Mouse (Mus musculus) layer of hippocampus, adult 8-10 months (tissue): ENCODE measurements around the gene Amhr2. TPM values are rescaled to one million over a fixed set of nuclear protein-coding genes. Genes with fewer than 3 reads are reported as not detected.

Experiments used
- DNase-seq, 2 experiments: peaks; one replicate each; pipeline ENCODE4 v3.0.0; 2022; ENCODE audit warnings: low spot score in 2 of 2
- total RNA-seq, 4 experiments: library from RNA; stranded (reverse); gene quantifications; 2 replicates each; pipeline ENCODE4 v1.2.4; 2022

Gene Amhr2
- total RNA-seq, 4 experiments from 2014 or later = 0.40 to 2.0 (median 1.1) TPM

DNA sequence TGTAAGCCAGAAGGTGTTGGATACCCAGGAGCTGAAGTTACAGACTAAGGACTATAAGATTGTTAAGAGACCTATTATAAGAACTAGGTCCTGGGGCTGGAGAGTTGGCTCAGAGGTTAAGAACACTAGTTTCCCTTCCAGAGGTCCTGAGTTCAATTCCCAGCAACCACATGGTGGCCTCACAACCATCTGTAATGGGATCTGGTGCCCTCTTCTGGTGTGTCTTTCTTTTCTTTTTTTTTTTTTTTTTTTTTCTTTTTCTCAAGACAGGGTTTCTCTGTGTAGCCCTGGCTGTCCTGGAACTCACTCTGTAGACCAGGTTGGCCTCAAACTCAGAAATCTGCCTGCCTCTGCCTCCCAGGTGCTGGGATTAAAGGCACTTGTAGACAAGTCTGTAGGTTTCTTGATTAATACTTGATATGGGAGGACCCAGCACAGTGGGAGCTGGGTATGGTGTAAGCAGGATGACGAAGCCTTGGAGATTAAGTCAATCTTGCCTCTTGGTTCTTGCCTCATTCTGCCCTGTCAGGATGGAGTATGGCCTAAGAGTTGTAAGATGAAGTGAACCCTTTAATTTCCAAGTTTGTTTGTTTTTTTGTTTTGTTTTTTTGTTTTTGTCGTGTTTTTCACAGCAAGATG is 21.4 kb upstream of the Amhr2 start:
- DNase-seq = no peak

DNA sequence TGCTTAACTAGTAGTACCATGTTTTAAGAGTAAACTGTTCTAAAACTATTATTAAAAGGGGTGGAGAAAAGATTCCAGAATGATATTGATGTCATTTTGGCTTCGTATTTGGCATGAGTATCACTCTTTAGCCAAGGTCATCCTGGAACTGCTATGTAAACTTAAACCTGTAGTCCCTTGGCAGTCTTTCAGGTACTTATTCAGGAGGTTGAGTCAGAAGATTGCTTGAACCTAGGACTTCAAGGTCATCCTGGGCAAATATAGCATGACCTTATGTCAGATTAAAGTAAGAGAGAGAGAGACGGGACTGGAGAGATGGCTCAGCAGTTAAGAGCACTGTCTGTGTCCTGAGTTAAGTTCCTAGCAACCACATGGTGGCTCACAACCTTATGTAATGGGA is 20.5 kb upstream of the Amhr2 start:
- no peak for DNase-seq

DNA sequence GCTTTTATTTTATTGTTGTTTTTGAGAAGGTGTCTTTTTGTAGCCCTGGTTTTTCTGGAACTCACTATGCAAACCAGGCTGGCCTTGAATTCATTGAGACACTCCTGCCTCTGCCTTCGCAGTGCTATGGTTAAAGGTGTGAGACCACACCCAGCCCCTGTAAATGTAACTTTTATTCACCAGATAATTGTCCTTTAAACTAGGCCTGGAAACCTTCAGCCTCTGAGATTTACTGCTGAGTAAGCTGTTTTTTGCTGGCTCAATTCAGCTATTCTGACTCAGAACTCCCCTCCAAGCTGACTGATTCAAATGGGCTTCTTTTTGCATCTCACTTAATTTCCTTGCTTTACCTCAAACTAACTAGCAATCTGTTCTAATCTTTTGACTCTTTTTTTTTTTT is 18.2 kb upstream of the Amhr2 start:
- DNase-seq = no peak

DNA sequence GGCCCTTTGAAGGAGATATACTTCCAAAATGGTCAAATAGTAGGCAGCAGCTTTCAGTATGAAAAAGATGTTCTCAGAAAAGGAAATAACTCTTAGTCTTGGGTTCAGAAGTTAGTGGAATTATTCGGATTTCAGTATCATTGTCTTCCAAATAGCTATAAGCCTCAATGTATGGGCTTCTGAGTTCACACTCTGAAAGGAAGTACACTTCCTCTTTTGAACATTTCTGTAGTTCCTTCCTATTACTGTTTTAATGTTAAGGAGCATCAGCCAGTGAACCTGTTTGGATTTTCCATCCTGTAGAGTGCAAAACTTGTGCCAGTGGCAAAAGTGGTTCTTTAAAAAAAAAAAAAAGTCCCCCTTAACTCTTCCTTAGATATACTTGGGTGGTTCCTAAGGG is 13.1 kb upstream of the Amhr2 start:
- DNase-seq = no peak

DNA sequence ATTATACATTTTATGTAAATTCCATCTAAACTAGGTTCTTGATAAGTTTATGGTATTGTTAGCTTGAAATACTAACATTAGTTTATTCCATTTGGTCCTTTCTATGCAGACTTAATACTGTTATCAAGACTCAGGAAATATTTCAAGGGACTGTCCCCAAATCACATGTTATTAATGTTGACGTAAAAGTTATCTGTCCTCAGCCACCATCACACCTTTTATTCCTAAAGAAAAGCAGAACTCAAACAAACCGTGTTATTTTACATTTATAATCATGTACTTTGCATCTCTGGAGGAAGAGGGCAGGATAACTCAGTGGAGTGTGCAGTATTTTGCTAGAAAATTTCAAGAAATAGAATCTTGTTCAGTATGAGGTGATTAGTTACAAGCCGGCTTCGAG is 12.0 kb upstream of the Amhr2 start:
- DNase-seq = no peak

DNA sequence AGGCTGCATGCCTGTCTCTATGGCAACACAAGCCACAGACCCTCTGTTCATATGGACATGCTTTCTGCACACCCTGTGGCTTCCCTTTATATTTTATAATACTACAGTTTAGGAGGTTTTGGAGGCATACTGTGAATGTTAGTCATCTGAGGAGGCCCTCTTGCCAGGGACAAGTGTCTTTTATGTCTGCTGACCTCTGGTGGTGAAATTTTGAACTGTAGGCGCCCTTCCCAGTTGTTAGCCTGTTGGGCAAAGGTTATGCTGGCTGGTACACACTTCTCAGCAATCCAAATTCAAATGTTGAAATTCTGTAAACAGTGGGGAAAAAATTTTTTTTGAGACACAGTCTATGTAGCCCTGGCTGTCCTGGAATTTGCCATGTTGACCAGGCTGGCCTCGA is 2.7 kb upstream of the Amhr2 start:
- peak; percentile 60 to 88 for DNase-seq

DNA sequence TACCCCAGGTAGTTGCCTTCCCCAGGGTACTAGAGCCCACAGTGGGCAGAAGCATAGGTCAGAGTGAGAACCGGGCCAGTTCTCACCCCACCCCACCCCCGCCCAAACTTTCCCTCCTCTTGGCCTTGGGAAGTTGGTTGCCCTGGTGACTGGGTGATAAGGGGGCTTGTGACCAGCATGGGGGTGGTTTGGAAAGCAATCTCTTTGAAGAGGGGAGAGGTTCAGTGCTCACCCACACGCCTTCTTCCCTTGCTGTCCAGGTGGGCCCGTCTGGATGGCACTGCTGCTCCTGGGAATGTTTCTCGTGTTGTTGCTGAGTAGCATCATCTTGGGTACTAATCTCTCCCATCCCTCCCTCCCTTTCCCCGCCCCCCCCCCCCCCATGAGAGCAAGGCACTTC is 1.3 kb downstream of the Amhr2 start:
- no peak for DNase-seq

DNA sequence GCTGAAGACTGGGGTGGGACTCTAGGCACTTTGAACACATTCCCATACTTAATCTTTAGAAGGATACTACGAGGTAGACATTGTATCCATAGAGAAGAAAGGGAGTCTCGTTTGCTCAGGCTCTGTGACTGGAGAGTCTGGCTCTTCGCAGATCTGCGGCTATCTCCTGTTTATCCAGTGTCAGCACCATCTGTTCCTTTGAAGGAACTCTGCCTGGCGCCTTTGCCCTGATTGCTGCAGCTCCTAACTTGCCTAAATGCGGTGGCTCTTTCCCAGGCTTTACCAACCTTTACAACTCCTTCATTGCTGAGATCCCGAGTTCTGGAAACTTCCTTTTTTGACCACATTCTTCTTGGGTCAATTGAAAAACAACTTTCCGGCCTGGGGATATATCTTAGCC is 4.2 kb downstream of the Amhr2 start:
- DNase-seq = no peak

DNA sequence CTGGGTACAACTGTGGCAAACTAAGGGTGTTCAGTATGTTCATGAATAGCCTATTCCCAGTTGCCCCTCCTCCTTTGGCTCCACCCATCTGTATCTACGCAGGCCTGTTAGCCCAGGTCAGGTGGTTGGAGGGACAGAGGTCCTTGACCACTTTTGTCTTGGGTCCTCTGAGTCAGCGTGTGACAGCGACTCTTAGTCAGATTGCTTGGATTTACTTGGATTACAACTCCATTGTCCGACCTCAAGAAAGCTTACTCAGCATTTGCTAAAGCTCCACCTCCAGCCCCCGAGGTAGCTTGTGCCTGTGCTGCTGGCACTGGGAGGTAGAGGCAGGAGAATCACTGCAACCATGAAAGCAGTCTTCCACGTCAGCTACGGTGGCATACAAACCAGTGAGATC is 5.8 kb downstream of the Amhr2 start:
- DNase-seq = no peak

DNA sequence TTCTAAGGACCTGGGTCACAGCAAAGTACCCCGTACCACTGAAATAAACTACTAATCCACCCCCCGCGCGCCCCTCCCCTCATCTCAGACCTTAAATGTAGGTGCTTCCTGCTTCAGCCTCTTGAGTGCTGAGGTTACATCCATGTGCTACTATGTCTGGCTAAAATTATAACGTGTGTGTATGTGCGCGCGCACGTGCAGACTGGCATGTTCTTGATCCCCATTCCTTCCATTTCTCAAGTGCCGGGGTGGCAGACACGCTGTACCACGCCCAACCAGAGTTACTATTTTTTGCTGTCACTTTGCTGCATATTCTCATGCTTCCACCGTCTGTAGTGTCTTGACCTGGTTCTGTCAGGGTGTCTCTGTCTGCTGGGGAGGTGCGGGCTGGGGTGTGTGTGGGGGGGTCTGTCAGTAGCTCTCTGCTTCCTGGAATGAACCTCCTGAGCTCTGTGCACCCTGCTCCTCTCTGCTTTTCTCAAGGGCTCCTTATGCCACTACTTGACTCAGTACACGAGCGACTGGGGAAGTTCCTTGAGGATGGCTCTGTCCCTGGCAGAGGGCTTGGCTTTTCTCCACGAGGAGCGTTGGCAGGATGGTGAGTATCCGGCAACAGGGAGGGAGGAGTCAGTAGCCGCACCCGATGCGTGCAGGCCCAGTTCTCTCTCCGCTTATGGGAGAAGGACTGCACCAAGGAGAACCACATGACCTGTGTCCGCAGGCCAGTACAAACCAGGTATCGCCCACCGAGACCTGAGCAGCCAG is 6.7 kb downstream of the Amhr2 start:
- no peak for DNase-seq

DNA sequence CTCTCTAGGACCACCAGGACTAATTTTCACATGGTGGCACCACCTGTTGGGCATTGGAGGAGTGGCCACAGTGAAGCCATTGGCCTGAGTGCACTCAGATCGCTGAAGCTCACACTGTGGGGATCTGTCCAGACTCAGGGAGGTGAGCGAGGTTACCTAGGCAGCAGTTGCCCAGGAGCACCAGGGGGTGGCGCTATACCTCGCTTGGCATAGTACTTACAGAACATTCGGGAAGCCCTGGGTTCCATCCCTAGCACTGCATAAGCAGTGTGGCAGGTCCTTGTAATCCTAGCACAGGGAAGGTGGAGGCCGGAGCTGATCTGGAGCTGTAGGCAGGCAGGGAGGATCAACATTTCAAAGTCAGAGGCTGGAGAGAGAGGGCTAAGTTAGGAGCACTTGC is 10.8 kb downstream of the Amhr2 start:
- no peak for DNase-seq

DNA sequence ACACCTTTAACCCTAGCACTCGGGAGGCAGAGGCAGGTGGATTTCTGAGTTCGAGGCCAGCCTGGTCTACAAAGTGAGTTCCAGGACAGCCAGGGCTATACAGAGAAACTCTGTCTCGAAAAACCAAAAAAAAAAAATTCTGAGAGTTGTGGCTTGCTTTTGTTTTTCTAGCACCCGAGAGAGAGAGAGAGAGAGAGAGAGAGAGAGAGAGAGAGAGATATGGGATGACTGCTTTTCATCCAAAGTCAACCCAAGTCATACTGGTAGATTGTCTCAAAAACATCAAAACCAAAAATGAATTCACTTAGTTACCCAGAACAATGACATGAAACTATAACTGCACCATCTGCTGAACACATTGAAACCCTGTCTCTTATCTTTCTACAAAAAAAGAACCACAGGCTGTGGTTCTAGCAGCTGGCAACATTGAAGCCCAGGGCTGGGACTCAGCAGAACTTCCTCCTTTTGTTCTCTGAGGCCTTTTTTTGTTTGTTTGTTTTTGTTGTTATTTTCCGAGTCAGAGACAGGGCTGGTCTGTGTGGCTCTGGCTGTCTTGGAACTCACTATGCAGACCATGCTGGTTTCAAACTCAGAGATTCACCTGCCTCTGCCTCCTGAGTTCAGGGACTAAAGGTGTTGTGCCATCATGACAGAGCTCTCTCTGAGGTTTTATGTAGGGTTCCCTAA is 13.0 kb downstream of the Amhr2 start:
- DNase-seq = no peak

DNA sequence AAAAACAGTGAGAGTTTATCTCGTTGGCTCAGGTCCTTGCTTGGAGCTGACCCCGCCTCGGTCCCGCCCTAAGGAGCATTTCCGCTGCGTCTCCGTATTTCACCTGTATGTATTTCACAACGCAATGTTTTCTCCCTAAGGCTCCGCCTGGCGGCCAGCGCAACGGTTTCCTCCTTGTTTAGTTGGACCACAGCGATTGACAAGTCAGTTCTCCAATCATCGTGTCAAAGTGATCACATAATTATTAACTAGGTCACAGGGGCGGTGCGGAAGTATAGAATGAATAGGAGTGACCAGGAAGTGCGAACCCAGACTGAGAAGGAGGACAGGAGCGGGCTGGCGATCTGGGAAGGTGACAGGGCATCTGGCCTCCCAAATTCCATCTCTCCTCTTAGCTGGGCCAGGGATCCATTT is 13.7 kb downstream of the Amhr2 start, which contains the start of gene Prr13:
Gene Prr13 (plus strand): TSS at position 125 of the 414 bp plus-strand sequence.
- DNase-seq = peak; percentile 91 to 93

DNA sequence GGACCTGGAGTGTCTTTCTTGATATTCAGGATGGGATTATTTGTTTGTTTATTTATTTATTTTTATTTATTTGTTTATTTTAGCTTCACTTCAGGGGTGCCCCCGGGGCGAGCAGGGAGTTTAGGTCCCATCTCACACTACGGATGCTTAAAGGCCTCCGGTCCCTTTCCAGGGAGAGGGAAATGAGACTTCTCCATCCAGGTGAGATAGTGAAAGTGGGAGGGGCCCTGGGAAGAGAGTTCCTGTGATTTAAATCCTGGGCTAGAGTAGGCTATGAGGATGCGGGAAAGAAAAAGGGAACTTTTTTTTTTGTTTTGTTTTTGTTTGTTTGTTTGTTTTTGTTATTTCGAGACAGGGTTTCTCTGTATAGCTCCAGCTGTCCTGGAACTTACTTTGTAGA is 14.2 kb downstream of the Amhr2 start:
- DNase-seq = no peak

DNA sequence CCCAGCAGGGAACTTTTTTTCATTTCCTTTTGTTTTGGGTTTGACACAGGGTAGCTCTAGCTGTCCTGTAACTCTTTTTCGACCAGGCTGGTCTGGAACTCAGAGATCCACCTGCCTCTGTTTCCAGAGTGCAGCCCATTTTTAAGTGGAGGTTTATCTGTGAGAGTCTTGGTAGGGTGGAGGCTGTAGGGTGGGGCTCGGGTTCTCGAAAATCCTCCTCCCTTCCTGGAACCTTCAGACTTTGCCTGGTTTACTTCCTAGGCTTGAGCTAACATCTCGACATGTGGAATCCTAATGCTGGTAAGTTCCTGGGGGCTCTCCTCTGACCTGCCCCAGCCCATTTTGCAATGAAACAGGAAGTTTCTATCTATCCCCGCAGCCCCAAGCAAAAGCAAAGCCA is 14.7 kb downstream of the Amhr2 start:
- DNase-seq = no peak

DNA sequence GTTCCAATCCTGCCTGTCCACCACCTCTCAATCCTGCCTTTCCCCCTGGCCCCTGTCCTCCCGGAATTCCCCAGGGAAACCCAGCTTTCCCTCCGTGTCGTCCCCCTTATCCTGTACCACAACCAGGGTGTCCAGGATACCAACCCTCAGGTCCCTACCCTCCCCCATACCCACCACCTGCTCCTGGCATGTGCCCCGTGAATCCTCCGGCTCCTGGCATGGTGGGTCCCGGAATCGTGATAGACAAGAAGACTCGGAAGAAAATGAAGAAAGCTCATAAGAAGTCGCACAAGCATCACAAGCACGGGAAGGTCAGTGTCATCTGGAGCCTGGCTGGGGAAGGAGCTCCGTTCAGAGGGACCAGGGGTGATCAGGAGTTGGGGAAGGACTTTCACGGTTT is 15.2 kb downstream of the Amhr2 start:
- DNase-seq = no peak

DNA sequence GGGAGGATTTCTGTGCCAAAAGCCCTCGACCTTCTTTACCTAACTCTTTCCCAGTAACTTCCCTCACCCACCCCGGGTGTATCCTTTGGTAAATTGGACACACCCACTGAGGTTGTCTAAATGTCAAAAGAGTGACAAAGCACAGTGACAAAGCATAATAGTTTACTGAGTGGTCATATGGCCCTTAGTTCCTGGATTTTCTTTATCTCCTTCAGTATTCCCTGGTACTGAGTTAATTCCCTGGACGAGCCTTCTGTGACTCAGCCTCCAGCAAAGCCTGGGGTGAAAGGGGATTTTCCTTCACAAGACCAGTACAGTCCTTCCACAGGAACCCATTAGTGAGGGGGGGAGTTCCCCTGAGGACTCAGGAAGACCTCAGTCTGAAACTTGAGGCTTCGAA is 15.8 kb downstream of the Amhr2 start:
- no peak for DNase-seq

DNA sequence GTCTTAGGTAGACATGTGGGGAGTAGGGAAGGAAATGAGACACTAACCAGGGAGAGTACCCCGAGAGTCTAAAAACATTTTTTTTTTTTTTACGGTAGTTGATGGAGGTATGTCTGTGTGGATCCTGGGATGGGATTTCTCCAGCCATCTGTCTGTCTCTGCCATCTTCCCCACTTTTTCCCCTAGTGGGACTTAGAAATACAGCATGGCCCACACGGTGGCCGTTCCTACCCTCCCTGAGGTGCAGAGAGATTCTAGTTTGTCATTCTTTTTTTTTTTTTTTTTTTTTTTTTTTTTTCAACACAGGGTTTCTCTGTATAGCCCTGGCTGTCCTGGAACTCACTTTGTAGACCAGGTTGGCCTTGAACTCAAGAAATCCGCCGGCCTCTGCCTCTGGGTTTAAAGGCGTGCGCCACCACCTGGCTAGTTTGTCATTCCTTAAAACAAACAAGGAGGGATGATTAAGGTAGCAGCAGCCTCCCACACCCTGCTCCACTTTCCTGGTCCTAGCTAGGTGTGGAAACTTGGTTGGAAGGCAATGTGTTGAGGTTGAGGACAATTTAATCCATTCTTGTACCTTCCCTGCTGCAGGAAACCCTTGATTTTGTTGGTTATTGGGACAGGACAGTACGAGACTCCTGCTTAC is 16.4 kb downstream of the Amhr2 start:
- DNase-seq = no peak

DNA sequence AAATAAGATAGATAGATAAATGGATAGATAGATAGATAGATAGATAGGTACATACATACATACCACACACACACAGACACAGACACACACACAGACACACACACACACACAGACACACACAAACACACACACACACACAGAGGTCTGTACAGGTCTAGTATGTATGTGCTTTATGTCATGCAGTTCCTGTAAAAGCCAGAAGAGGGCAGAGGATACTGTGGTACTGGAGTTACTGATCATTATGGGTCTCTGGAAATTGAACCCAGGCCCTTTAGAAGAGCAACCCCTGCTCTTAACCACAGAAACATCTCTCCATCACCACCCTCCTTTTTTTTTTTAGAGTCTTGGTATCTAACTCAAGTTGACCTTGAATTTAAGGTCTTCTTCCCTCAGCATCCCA is 18.5 kb downstream of the Amhr2 start:
- DNase-seq = no peak

DNA sequence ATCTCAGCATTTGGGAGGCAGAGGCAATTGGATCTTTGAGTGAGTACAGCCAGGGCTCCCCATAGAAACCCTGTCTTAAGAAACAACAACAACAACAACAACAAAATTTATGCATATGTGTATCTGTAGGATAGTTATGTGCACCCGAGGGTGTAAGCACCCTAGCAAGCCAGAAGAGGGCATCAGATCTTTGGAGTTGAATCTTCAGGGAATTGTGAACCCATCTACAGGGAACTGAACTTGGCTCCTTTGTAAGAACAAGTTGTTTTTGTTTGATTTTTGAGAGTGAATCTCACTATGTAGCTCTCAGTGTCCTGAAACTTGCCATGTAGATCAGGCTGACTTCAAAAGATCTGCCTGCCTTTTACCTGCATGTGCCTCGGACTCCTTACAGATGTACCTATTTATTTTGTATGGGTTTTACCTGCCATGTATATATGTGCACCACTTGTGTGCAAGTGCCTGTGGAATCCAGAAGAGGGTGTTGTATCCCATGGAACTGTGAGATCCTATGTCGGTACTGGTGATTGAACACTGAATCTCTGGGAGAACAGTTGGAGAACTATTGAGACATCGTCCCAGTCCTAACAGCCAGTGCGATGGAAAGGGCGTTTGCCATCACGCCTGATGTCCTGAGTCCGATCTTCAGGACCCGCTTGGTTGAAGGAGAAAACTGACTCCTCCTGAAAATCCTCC is 23.7 kb downstream of the Amhr2 start:
- DNase-seq = no peak

DNA sequence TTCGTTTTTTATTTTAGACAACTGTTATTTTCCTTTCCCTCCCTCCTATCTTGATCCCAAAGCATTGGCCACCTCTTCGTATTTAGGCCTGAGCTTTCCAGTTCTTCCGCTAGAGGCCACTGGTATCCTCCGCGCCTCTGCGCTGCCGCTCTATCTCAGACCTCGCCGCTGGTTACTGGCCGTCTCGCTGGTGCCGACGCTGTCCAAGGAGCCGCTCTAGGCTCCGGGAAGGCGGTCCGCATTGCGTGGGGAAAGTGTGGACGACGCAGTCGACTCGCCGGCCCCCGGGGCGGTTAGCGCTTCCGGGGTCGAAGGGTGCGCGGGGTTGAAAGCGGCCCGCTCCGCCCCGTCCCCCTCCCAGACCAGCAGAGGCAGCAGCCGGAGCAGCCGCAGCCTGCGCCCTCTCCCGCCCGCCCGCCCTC is 25.0 kb downstream of the Amhr2 start, which contains the start of gene Pcbp2:
Gene Pcbp2 (plus strand): TSS at position 357 of the 422 bp plus-strand sequence.
- DNase-seq = peak; percentile 95
